Mouse (Mus musculus) embryo, embryonic 11.5 days (tissue): Measurements from ENCODE around the gene Zfp994.
"Not testable (repeated sequence)": the region's sequence is repeated elsewhere in the genome, so short reads cannot be mapped to it uniquely, and the experiment has no call there.

Source experiments
- DNase-seq: peaks from one replicate; pipeline ENCODE4 v3.0.0-alpha.2; 2012; ENCODE audit warnings: low read depth, low spot score

Zfp994 gene

GRCm38 (mm10) chr17:22225422-22226012, at the start of gene Zfp994:
Zfp994 (minus strand) TSS chr17:22225616.
- peak; percentile 86 for DNase-seq

GRCm38 (mm10) chr17:22230701-22231100, 5.3 kb upstream of the Zfp994 start:
- DNase-seq: not testable (repeated sequence)

- not testable (repeated sequence) for DNase-seq
These were observed 401 bp downstream of the Zfp994 start for GRCm38 (mm10) chr17:22225015-22225414.

- peak; percentile 14 for DNase-seq
These were observed 59.6 kb downstream of the Zfp994 start, which contains the start of gene Zfp947 for GRCm38 (mm10) chr17:22165722-22166294. Zfp947 (minus strand) TSS chr17:22166190.

- DNase-seq: not testable (repeated sequence)
These were observed 60.1 kb downstream of the Zfp994 start for GRCm38 (mm10) chr17:22165304-22165703.

GRCm38 (mm10) chr17:22153951-22154350, 71.5 kb downstream of the Zfp994 start:
- not testable (repeated sequence) for DNase-seq
